Mouse (Mus musculus) ES-E14 (cell line): ENCODE measurements around the gene Gper1.

Source experiments
- CHD2 ChIP-seq: IDR thresholded peaks from 2 replicates; pipeline ENCODE4 v1.6.1; 2014; ENCODE audit warnings: mild to moderate bottlenecking, low read depth, low read length, inconsistent platforms
- HCFC1 ChIP-seq: IDR thresholded peaks from 2 replicates; pipeline ENCODE4 v1.6.1; 2012; ENCODE audit warnings: low read length, inconsistent platforms, borderline replicate concordance; ENCODE audit not compliant: insufficient read depth
- MAFK ChIP-seq: IDR thresholded peaks from 2 replicates; pipeline ENCODE4 v1.6.1; 2014; ENCODE audit warnings: mild to moderate bottlenecking, low read depth, low read length, inconsistent platforms; ENCODE audit not compliant: insufficient read depth

DNA sequence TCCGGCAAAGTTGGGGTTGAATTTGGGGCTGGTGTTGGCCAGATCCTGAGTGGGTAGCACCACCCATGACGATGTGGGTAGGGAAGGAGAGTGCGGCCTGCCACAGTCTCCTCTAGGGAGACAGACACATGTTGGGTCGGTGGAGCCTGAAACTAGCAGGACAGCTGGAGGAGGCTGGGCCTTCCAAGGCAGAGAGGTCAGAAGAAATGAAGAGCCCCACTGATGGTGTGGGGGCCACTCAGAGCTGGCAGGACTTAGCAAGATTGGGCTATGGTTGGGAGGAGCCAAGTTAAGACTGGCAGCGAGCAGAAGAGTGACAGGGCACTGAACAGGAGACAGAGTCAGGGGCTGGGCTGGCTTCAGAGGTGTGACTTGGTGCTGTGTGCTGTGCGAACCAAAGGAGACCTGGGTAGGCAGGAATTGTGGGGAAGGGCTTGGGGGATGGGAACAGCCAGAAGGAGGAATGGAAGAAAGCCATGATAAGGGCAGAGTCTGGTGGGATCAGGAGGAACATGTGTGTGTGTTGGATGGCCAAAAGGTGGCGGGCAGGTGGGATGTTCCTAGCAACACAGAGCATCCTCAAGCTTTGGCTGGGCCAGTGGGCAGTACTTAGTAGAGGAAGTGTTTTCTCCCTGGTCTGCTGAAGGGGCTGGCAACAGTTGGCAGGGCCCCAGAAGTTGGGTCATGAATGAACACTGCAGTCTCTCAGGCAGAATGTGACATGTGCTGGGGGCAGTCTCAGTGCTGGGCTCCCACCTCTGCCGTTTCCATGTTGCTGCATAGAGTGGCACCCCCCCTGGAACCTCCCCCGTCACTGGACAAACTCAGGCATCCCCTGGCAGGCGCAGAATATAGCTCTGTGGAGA lies 35.4 kb upstream of the Gper1 start:
- TF ChIP-seq CHD2 (no peak), MAFK (no peak), HCFC1 (no peak)
